Comparison of ENCODE assay signal across 25 mouse cellular contexts in genomic region chr7:99454044-99454443, GRCm38 (mm10).
"Had no signal": no experiment of that assay in that cellular context is flagged by ENCODE, and none has a peak within 500 bp of the region (broad histone marks: within the 10 kb centered on the region; RNA-seq: fewer than 3 reads in every experiment).

No protein-coding gene starts in this region.

- H3K27me3 ChIP-seq: heart, embryonic 13.5 days; heart, embryonic 15.5 days; hindbrain, embryonic 12.5 days; hindbrain, embryonic 15.5 days; limb, embryonic 12.5 days; liver, embryonic 15.5 days had no signal

- H3K4me2 ChIP-seq: heart, embryonic 11.5 days; heart, embryonic 13.5 days; heart, embryonic 15.5 days; hindbrain, embryonic 12.5 days; hindbrain, embryonic 15.5 days; limb, embryonic 12.5 days; liver, embryonic 11.5 days; liver, embryonic 13.5 days; liver, embryonic 15.5 days had no signal

- H3K36me3 ChIP-seq: limb, embryonic 12.5 days; liver, embryonic 13.5 days; liver, embryonic 15.5 days had no signal

- DNase-seq: gastrocnemius, postnatal 14 days; gastrocnemius, postnatal 36 days; heart, adult 11 months; heart, adult 2 months; heart, postnatal 14 days; heart, postnatal 36 days; kidney, adult 2 months; kidney, postnatal 10 days; kidney, postnatal 25 days; layer of hippocampus, adult 9-11 months; layer of hippocampus, postnatal 36 days; left cerebral cortex, postnatal 4 days; liver; liver, embryonic 13.5 days; liver, postnatal 0 days had no signal

- ATAC-seq: hindbrain, postnatal 0 days; intestine, embryonic 16.5 days; liver, postnatal 0 days had no signal

- H3K27ac ChIP-seq: heart, adult 2 months; heart, embryonic 13.5 days; heart, embryonic 15.5 days; hindbrain, embryonic 15.5 days; hindbrain, postnatal 0 days; limb, embryonic 12.5 days; liver, embryonic 13.5 days; liver, embryonic 15.5 days had no signal

- H3K9me3 ChIP-seq: heart, embryonic 13.5 days; heart, embryonic 15.5 days; hindbrain, embryonic 12.5 days; hindbrain, embryonic 15.5 days; limb, embryonic 12.5 days; liver, embryonic 13.5 days; liver, embryonic 15.5 days had no signal

- H3K4me3 ChIP-seq: heart, adult 2 months; heart, embryonic 13.5 days; heart, embryonic 15.5 days; hindbrain, embryonic 12.5 days; hindbrain, embryonic 15.5 days; limb, embryonic 12.5 days; liver, embryonic 13.5 days; liver, embryonic 15.5 days had no signal

- H3K4me1 ChIP-seq: limb, embryonic 12.5 days; liver, embryonic 13.5 days; liver, embryonic 15.5 days had no signal

- H3K9ac ChIP-seq: heart, embryonic 13.5 days; heart, embryonic 15.5 days; hindbrain, embryonic 12.5 days; hindbrain, embryonic 15.5 days; limb, embryonic 12.5 days; liver, embryonic 13.5 days; liver, embryonic 15.5 days; liver, postnatal 0 days had no signal
